ENCODE assay signal across 16 mouse cellular contexts in genomic region chr4:24429929-24430752, GRCm38 (mm10).
DNase-seq lines count a peak whose midpoint lies in the region; ATAC-seq and TF ChIP-seq lines count a peak whose summit lies in the region.
"Had no signal": no experiment of that assay in that cellular context is flagged by ENCODE, and none has a peak within 500 bp of the region (broad histone marks: within the 10 kb centered on the region; RNA-seq: fewer than 3 reads in every experiment).

No protein-coding gene starts in this region.

- H3K4me1 ChIP-seq in forebrain, embryonic 14.5 days (ENCODE audit: control insufficient read depth, insufficient read depth, low read length): peaks cover 6% of the 10 kb centered on the region; the same call in 1 of the 2 replicates
- peaks cover 5% of the 10 kb centered on the region for H3K4me1 ChIP-seq in hindbrain, embryonic 16.5 days (ENCODE audit: control insufficient read depth, insufficient read depth, low read depth, low read length)
- H3K4me1 ChIP-seq in neural tube, embryonic 12.5 days: peaks cover 3% of the 10 kb centered on the region; the same call in 1 of the 2 replicates
- H3K4me1 ChIP-seq in liver, postnatal 0 days (ENCODE audit: insufficient read depth): no peaks in the 10 kb centered on the region

- peak overlapping the region; percentile 52 for H3K4me2 ChIP-seq in forebrain, embryonic 14.5 days (ENCODE audit: low read length)
- H3K4me2 ChIP-seq in hindbrain, embryonic 16.5 days (ENCODE audit: low read length): peak overlapping the region; percentile 46
- H3K4me2 ChIP-seq in neural tube, embryonic 12.5 days (replicated peaks): peak overlapping the region; percentile 24; the same call in 1 of the 2 replicates
- no peak overlapping the region for H3K4me2 ChIP-seq in liver, postnatal 0 days (ENCODE audit: low read depth, low read length)

- no peak for TF ChIP-seq POLR2A in brain, embryonic 14.5 days (IDR thresholded peaks at IDR 0.05; ENCODE audit: borderline replicate concordance, extremely low read depth, insufficient read depth, insufficient read length, poor library complexity, severe bottlenecking)

- H3K4me3 ChIP-seq in forebrain, embryonic 14.5 days (ENCODE audit: low read depth, low read length): peak overlapping the region; percentile 32
- H3K4me3 ChIP-seq in hindbrain, embryonic 16.5 days (ENCODE audit: low read length): peak overlapping the region; percentile 31
- H3K4me3 ChIP-seq in neural tube, embryonic 12.5 days: no peak overlapping the region
- H3K4me3 ChIP-seq in liver, postnatal 0 days (ENCODE audit: low read depth, low read length): no peak overlapping the region
- H3K4me3 ChIP-seq: myocyte had no signal

- no peak for TF ChIP-seq EP300 in liver, postnatal 0 days (IDR thresholded peaks at IDR 0.05; ENCODE audit: low read depth)

- peak overlapping the region; percentile 52 for H3K9ac ChIP-seq in forebrain, embryonic 14.5 days (ENCODE audit: low read length)
- peak overlapping the region; percentile 53 for H3K9ac ChIP-seq in hindbrain, embryonic 16.5 days (ENCODE audit: low read depth, low read length)
- H3K9ac ChIP-seq in neural tube, embryonic 12.5 days: no peak overlapping the region
- H3K9ac ChIP-seq in liver, postnatal 0 days (replicated peaks): no peak overlapping the region
- H3K9ac ChIP-seq: liver, embryonic 14.5 days had no signal

- no peak for TF ChIP-seq CTCF in brain, embryonic 14.5 days (IDR thresholded peaks at IDR 0.05; ENCODE audit: borderline replicate concordance, extremely low read depth, insufficient read depth, insufficient read length)
- TF ChIP-seq CTCF in liver, postnatal 0 days (IDR thresholded peaks at IDR 0.05; ENCODE audit: low read depth): no peak

- peak overlapping the region; percentile 74 for H3K27ac ChIP-seq in forebrain, embryonic 14.5 days (ENCODE audit: low read depth, low read length)
- H3K27ac ChIP-seq in hindbrain, embryonic 16.5 days (ENCODE audit: low read depth, low read length): no peak overlapping the region
- H3K27ac ChIP-seq in neural tube, embryonic 12.5 days: no peak overlapping the region
- H3K27ac ChIP-seq in liver, postnatal 0 days (ENCODE audit: low read depth): no peak overlapping the region
- H3K27ac ChIP-seq: liver, embryonic 14.5 days; macrophage had no signal

- H3K9me3 ChIP-seq in forebrain, embryonic 14.5 days (replicated peaks; ENCODE audit: control insufficient read depth, low read length): no peaks in the 10 kb centered on the region
- H3K9me3 ChIP-seq in hindbrain, embryonic 16.5 days (ENCODE audit: control insufficient read depth, low read length): no peaks in the 10 kb centered on the region
- H3K9me3 ChIP-seq in neural tube, embryonic 12.5 days: no peaks in the 10 kb centered on the region
- H3K9me3 ChIP-seq in liver, postnatal 0 days (ENCODE audit: low read length): no peaks in the 10 kb centered on the region
- H3K9me3 ChIP-seq: G1E had no signal

- H3K27me3 ChIP-seq in forebrain, embryonic 14.5 days (replicated peaks; ENCODE audit: control insufficient read depth, insufficient read depth, low read length): no peaks in the 10 kb centered on the region
- no peaks in the 10 kb centered on the region for H3K27me3 ChIP-seq in hindbrain, embryonic 16.5 days (replicated peaks; ENCODE audit: control insufficient read depth, insufficient read depth, low read length)
- no peaks in the 10 kb centered on the region for H3K27me3 ChIP-seq in neural tube, embryonic 12.5 days (replicated peaks)
- H3K27me3 ChIP-seq in liver, postnatal 0 days (ENCODE audit: insufficient read depth, low read length): no peaks in the 10 kb centered on the region

- DNase-seq in brain, embryonic 14.5 days (ENCODE audit: low read depth): peak; percentile 73
- peak; percentile 32 for DNase-seq in forebrain, embryonic 14.5 days (ENCODE audit: low spot score)
- DNase-seq in urinary bladder, postnatal 25 days (ENCODE audit: low spot score): no peak
- no peak for DNase-seq in urinary bladder, adult 2 months (ENCODE audit: low spot score)
- no peak for DNase-seq in gastrocnemius, adult 8-10 months (ENCODE audit: low spot score in 2 of 2)
- DNase-seq in liver, postnatal 0 days: no peak
- DNase-seq: adrenal gland, postnatal 14 days; cerebellum, postnatal 14 days; kidney, postnatal 14 days; left cerebral cortex, postnatal 4 days had no signal

- ATAC-seq in forebrain, embryonic 14.5 days: peak; percentile 49
- peak; percentile 65 for ATAC-seq in hindbrain, embryonic 16.5 days
- ATAC-seq in neural tube, embryonic 12.5 days (ENCODE audit: low FRiP score, low read depth): peak; percentile 61; the same call in 1 of the 2 replicates
- ATAC-seq in liver, postnatal 0 days: no peak

- no peaks in the 10 kb centered on the region for H3K36me3 ChIP-seq in forebrain, embryonic 14.5 days (ENCODE audit: control insufficient read depth, insufficient read depth, low read length)
- no peaks in the 10 kb centered on the region for H3K36me3 ChIP-seq in hindbrain, embryonic 16.5 days (ENCODE audit: control insufficient read depth, insufficient read depth, low read length)
- no peaks in the 10 kb centered on the region for H3K36me3 ChIP-seq in neural tube, embryonic 12.5 days
- no peaks in the 10 kb centered on the region for H3K36me3 ChIP-seq in liver, postnatal 0 days (replicated peaks; ENCODE audit: insufficient read depth, low read length)
- H3K36me3 ChIP-seq: G1E had no signal

- WGBS in forebrain, embryonic 14.5 days: 5% methylated on average over 8 of the region's 8 CpGs
- 29% methylated on average over 8 of the region's 8 CpGs for WGBS in hindbrain, embryonic 16.5 days
- 48% methylated on average over 8 of the region's 8 CpGs for WGBS in neural tube, embryonic 12.5 days
- WGBS in liver, postnatal 0 days (ENCODE audit: insufficient replicate concordance): 49% methylated on average over 8 of the region's 8 CpGs

Comparison
In these comparisons a context has a peak if more than half of its experiments do, and no peak if none do; other contexts are left out.
1. DNase-seq: peak in brain, embryonic 14.5 days (single experiment) and forebrain, embryonic 14.5 days (single experiment); none in urinary bladder, postnatal 25 days (single experiment), urinary bladder, adult 2 months (single experiment), gastrocnemius, adult 8-10 months (0 of 2) and liver, postnatal 0 days (single experiment).
2. H3K4me3 ChIP-seq: peak in forebrain, embryonic 14.5 days (single experiment) and hindbrain, embryonic 16.5 days (single experiment); none in neural tube, embryonic 12.5 days (single experiment) and liver, postnatal 0 days (single experiment).
3. H3K9ac ChIP-seq: peak in forebrain, embryonic 14.5 days (single experiment) and hindbrain, embryonic 16.5 days (single experiment); none in neural tube, embryonic 12.5 days (single experiment) and liver, postnatal 0 days (single experiment).